Comparison of ENCODE assay signal across 8 mouse cellular contexts in genomic region chr2:120850424-120851082, GRCm38 (mm10). TPM values are rescaled to one million over a fixed set of nuclear protein-coding genes. Genes with fewer than 3 reads are reported as not detected.
DNase-seq lines count a peak whose midpoint lies in the region; ATAC-seq and TF ChIP-seq lines count a peak whose summit lies in the region.

TSS of gene Ttbk2 (minus strand) at chr2:120850604.

- intact Hi-C loops in heart, adult 2 months (cut with DNase I) = loop anchor here (2.0 kb wide), 1 partner anchor 118 kb away; no protein-coding TSS in a partner anchor

- TF ChIP-seq POLR2A in heart, adult 2 months (IDR thresholded peaks at IDR 0.05; ENCODE audit: insufficient read depth, low read depth, low read length) = peak; percentile 76

- H3K36me3 ChIP-seq in embryonic facial prominence, embryonic 14.5 days (ENCODE audit: control insufficient read depth, insufficient read depth, low read length) = no peaks in the 10 kb centered on the region
- H3K36me3 ChIP-seq in heart, adult 2 months (ENCODE audit: control insufficient read depth, insufficient read depth, low read length) = no peaks in the 10 kb centered on the region
- no peaks in the 10 kb centered on the region for H3K36me3 ChIP-seq in limb, embryonic 13.5 days
- no peaks in the 10 kb centered on the region for H3K36me3 ChIP-seq in midbrain, embryonic 16.5 days (ENCODE audit: control insufficient read depth, insufficient read depth, low read length)

- H3K9ac ChIP-seq in embryonic facial prominence, embryonic 14.5 days (ENCODE audit: low read depth, low read length) = peak within 1 kb of the TSS; percentile 84
- peak within 1 kb of the TSS; percentile 74 for H3K9ac ChIP-seq in heart, adult 2 months (ENCODE audit: low read depth, low read length)
- H3K9ac ChIP-seq in limb, embryonic 13.5 days = peak within 1 kb of the TSS; percentile 89
- H3K9ac ChIP-seq in midbrain, embryonic 16.5 days (ENCODE audit: low read depth, low read length) = peak within 1 kb of the TSS; percentile 92

- TF ChIP-seq EP300 in heart, adult 2 months (IDR thresholded peaks at IDR 0.05; ENCODE audit: insufficient read depth, low read depth, low read length) = 0 out of 2 replicates have a peak, but pooled peaks have one; percentile 7

- H3K4me3 ChIP-seq in embryonic facial prominence, embryonic 14.5 days (ENCODE audit: low read depth, low read length) = peak within 1 kb of the TSS; percentile 92
- peak within 1 kb of the TSS; percentile 72 for H3K4me3 ChIP-seq in heart, adult 2 months
- H3K4me3 ChIP-seq in limb, embryonic 13.5 days = peak within 1 kb of the TSS; percentile 94
- H3K4me3 ChIP-seq in midbrain, embryonic 16.5 days (ENCODE audit: low read depth, low read length) = peak within 1 kb of the TSS; percentile 95

- peak; percentile 99 for DNase-seq in 3T3-L1 (ENCODE audit: low read depth, low spot score)
- peak; percentile 97 to 98 for DNase-seq in adrenal gland, postnatal 4 days (ENCODE audit: low spot score in 2 of 2)
- DNase-seq in embryonic facial prominence, embryonic 14.5 days (ENCODE audit: low spot score) = peak; percentile 99
- DNase-seq in heart, adult 2 months = peak; percentile 98 to 100
- DNase-seq in kidney, adult 8-10 months = peak; percentile 97 to 98
- peak; percentile 97 to 99 for DNase-seq in spleen, postnatal 10 days (ENCODE audit: low spot score in 2 of 2)

- H3K27ac ChIP-seq in embryonic facial prominence, embryonic 14.5 days (replicated peaks; ENCODE audit: low read depth, low read length) = peak within 1 kb of the TSS; percentile 28
- peak within 1 kb of the TSS; percentile 85 for H3K27ac ChIP-seq in heart, adult 2 months
- peak within 1 kb of the TSS; percentile 39; the same call in 1 of the 2 replicates for H3K27ac ChIP-seq in limb, embryonic 13.5 days
- H3K27ac ChIP-seq in midbrain, embryonic 16.5 days (ENCODE audit: low read length) = peak within 1 kb of the TSS; percentile 91

- H3K9me3 ChIP-seq in embryonic facial prominence, embryonic 14.5 days (ENCODE audit: control insufficient read depth, low read length) = no peaks in the 10 kb centered on the region
- H3K9me3 ChIP-seq in limb, embryonic 13.5 days = no peaks in the 10 kb centered on the region
- no peaks in the 10 kb centered on the region for H3K9me3 ChIP-seq in midbrain, embryonic 16.5 days (replicated peaks; ENCODE audit: control insufficient read depth, low read length, poor library complexity, severe bottlenecking)

- peak; percentile 49 for TF ChIP-seq CTCF in heart, adult 2 months (IDR thresholded peaks at IDR 0.05)

- ATAC-seq in embryonic facial prominence, embryonic 14.5 days (ENCODE audit: low read depth) = peak; percentile 99
- ATAC-seq in limb, embryonic 13.5 days (ENCODE audit: low FRiP score, low read depth) = peak; percentile 100
- ATAC-seq in midbrain, embryonic 16.5 days = peak; percentile 100

- 1% methylated on average over 38 of the region's 39 CpGs for WGBS in embryonic facial prominence, embryonic 14.5 days
- 1% methylated on average over 39 of the region's 39 CpGs for WGBS in heart, adult 2 months
- WGBS in limb, embryonic 13.5 days = 1% methylated on average over 39 of the region's 39 CpGs
- WGBS in midbrain, embryonic 16.5 days = under 1% methylated on average over 39 of the region's 39 CpGs

- peak within 1 kb of the TSS; percentile 82 for H3K4me2 ChIP-seq in embryonic facial prominence, embryonic 14.5 days (ENCODE audit: low read depth, low read length)
- H3K4me2 ChIP-seq in limb, embryonic 13.5 days (replicated peaks) = peak within 1 kb of the TSS; percentile 86
- H3K4me2 ChIP-seq in midbrain, embryonic 16.5 days (ENCODE audit: low read length) = peak within 1 kb of the TSS; percentile 82

- no peaks in the 10 kb centered on the region; the same call in none of the 2 replicates for H3K79me2 ChIP-seq in heart, adult 2 months (replicated peaks; ENCODE audit: control insufficient read depth, insufficient read depth, low read length)

- peaks cover 11% of the 10 kb centered on the region for H3K4me1 ChIP-seq in embryonic facial prominence, embryonic 14.5 days (ENCODE audit: control insufficient read depth, insufficient read depth, low read length)
- peaks cover 1% of the 10 kb centered on the region; the same call in 1 of the 2 replicates for H3K4me1 ChIP-seq in heart, adult 2 months (ENCODE audit: control insufficient read depth, insufficient read depth, low read length)
- peaks cover 12% of the 10 kb centered on the region for H3K4me1 ChIP-seq in limb, embryonic 13.5 days
- peaks cover 10% of the 10 kb centered on the region for H3K4me1 ChIP-seq in midbrain, embryonic 16.5 days (ENCODE audit: control insufficient read depth, insufficient read depth, low read length)

- H3K27me3 ChIP-seq in embryonic facial prominence, embryonic 14.5 days (replicated peaks; ENCODE audit: control insufficient read depth, insufficient read depth, low read length) = no peaks in the 10 kb centered on the region
- H3K27me3 ChIP-seq in heart, adult 2 months (ENCODE audit: control insufficient read depth, insufficient read depth, low read length) = no peaks in the 10 kb centered on the region
- no peaks in the 10 kb centered on the region for H3K27me3 ChIP-seq in limb, embryonic 13.5 days
- H3K27me3 ChIP-seq in midbrain, embryonic 16.5 days (ENCODE audit: control insufficient read depth, insufficient read depth, low read depth, low read length) = no peaks in the 10 kb centered on the region

RNA-seq across cellular contexts. Expression of gene Ttbk2, which starts in this region (rescaled TPM):
- 10 to 100 TPM; 15.0 to 15.7 TPM for total RNA-seq in adrenal gland, postnatal 4 days (2021)
- 5.2 and 6.1 TPM in 2 replicates for polyA plus RNA-seq in embryonic facial prominence, embryonic 14.5 days (2014; fragmentation: Nextera tagmentation; extraction: Ambion mirVana)
- total RNA-seq in heart, adult 2 months (2021) = 10 to 100 TPM; 12.6 to 13.3 TPM
- polyA plus RNA-seq in heart, adult 2 months (2012; rRNA removed) = 2.0 and 3.4 TPM in 2 replicates
- polyA plus RNA-seq in limb, embryonic 13.5 days (2015; fragmentation: Nextera tagmentation; extraction: Ambion mirVana) = 4.6 and 4.9 TPM in 2 replicates
- 11.1 and 12.4 TPM in 2 replicates for polyA plus RNA-seq in midbrain, embryonic 16.5 days (2015; fragmentation: Nextera tagmentation; extraction: Ambion mirVana)

Comparison
In these comparisons a context has a peak if more than half of its experiments do, and no peak if none do; other contexts are left out.
1. Peak in every context shown above with its lines: DNase-seq, ATAC-seq, H3K4me3 ChIP-seq and H3K27ac ChIP-seq.
2. H3K27ac ChIP-seq: peak in every context shown above with its lines; median percentile 91 in midbrain, embryonic 16.5 days; 85 in heart, adult 2 months; 39 in limb, embryonic 13.5 days; 28 in embryonic facial prominence, embryonic 14.5 days.